Mouse (Mus musculus) right cerebral cortex, postnatal 36 days (tissue): Measurements from ENCODE around the gene Myoc.
A peak's percentile ranks its signal among the peaks of the same experiment; 100 is the strongest.
"Not testable (repeated sequence)": the region's sequence is repeated elsewhere in the genome, so short reads cannot be mapped to it uniquely, and the experiment has no call there.

Experiments
- DNase-seq, 2 experiments: peaks; one replicate each; pipeline ENCODE4 v3.0.0; 2022; ENCODE audit warnings: low spot score in 2 of 2, mixed read lengths in 1 of 2

Myoc gene

GRCm38 (mm10) chr1:162639051-162639750, at the start of gene Myoc:
Gene Myoc, plus strand, starts transcription at chr1:162639155.
- no peak for DNase-seq

- no peak for DNase-seq
Measured at GRCm38 (mm10) chr1:162589443-162589842, 49.5 kb upstream of the Myoc start.

GRCm38 (mm10) chr1:162590415-162590997, 48.4 kb upstream of the Myoc start:
- no peak for DNase-seq

- DNase-seq = no peak
Measured at GRCm38 (mm10) chr1:162597379-162598102, 41.4 kb upstream of the Myoc start.

GRCm38 (mm10) chr1:162599617-162600016, 39.3 kb upstream of the Myoc start:
- DNase-seq = no peak

GRCm38 (mm10) chr1:162601288-162601687, 37.7 kb upstream of the Myoc start:
- no peak for DNase-seq

- no peak for DNase-seq
Measured at GRCm38 (mm10) chr1:162608127-162608526, 30.8 kb upstream of the Myoc start.

GRCm38 (mm10) chr1:162609633-162610250, 29.2 kb upstream of the Myoc start:
- no peak for DNase-seq

- no peak for DNase-seq
Measured at GRCm38 (mm10) chr1:162611191-162611590, 27.8 kb upstream of the Myoc start.

- no peak for DNase-seq
Measured at GRCm38 (mm10) chr1:162615511-162615910, 23.4 kb upstream of the Myoc start.

GRCm38 (mm10) chr1:162620487-162620886, 18.5 kb upstream of the Myoc start:
- no peak for DNase-seq

GRCm38 (mm10) chr1:162623895-162624294, 15.1 kb upstream of the Myoc start:
- DNase-seq = no peak

GRCm38 (mm10) chr1:162625229-162625628, 13.7 kb upstream of the Myoc start:
- DNase-seq = no peak

- not testable (repeated sequence) for DNase-seq
Measured at GRCm38 (mm10) chr1:162627821-162628220, 11.1 kb upstream of the Myoc start.

- not testable (repeated sequence) for DNase-seq
Measured at GRCm38 (mm10) chr1:162628326-162628725, 10.6 kb upstream of the Myoc start.

- not testable (repeated sequence) for DNase-seq
Measured at GRCm38 (mm10) chr1:162635291-162635931, 3.5 kb upstream of the Myoc start.

- DNase-seq = no peak
Measured at GRCm38 (mm10) chr1:162636516-162636915, 2.4 kb upstream of the Myoc start.

GRCm38 (mm10) chr1:162638535-162638934, 420 bp upstream of the Myoc start:
- DNase-seq = no peak

- no peak for DNase-seq
Measured at GRCm38 (mm10) chr1:162639861-162640260, 906 bp downstream of the Myoc start.

GRCm38 (mm10) chr1:162642591-162642990, 3.6 kb downstream of the Myoc start:
- DNase-seq = no peak

- DNase-seq = peak; percentile 39 to 43
Measured at GRCm38 (mm10) chr1:162643752-162644151, 4.8 kb downstream of the Myoc start.
